Mouse (Mus musculus): ENCODE results near the gene Tcl1b2.
"Not testable (repeated sequence)": the region's sequence is repeated elsewhere in the genome, so short reads cannot be mapped to it uniquely, and the experiment has no call there.

The Tcl1b2 gene

DNA sequence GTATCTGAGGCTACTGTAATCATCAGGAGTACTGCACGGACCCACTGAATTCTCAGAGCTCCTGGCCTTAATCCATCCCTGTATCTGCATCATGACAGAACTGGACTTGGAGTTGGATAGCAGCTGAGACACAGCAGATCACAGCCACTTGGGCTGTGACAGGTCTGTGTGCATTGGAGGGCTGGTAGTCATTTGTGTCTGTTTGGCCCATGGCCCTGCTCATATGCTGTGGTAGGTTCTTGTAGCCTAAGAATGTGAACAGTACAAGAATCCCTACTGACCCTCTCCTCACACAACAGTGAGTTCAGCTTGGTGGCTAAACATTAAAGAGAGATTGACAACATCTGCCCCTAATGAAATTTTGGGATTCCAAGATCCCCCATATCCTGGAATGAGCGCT is 27.6 kb downstream of the Tcl1b2 start:
- no peak for DNase-seq (ENCODE audit: low spot score)

DNA sequence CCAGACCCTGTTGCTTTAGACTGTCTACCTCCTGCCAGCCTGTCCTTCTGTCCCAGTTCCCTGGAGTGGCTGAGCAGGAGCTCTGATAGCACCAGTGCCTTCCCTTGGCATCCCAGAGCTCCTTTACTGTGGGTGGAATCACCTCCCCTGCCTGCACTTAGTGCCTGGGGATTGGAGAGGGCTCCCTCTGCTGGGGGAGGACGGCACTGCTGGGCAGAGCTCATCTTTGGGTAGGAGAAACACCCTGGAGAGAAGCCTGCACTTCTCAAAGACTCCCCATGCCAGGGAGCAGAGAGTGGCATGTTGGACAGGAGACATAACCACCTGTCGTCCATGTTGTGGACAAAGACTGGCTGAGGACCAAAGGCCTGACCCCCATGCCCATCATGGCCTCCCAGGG is 28.5 kb downstream of the Tcl1b2 start:
- not testable (repeated sequence) for DNase-seq (ENCODE audit: low spot score)

DNA sequence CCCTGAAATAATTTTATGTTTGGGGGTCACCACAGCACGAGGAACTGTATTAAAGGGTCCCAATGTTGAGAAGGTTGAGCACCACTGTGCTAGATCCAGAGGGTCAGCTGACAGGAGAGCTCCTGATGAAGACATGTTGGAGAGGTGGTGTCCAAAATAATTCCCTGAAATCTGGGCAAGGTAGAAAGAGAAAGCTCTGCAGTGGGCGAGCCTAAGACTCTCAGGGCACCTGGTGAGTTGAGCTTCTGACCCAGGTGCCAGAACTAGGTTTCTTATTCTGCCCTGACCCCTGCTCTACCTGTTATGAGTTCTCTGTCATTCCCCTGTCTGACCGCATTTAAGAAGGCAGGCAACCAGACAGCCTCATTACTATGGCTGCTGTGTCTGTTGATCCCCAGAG is 30.2 kb downstream of the Tcl1b2 start, which contains the start of gene Tcl1b5:
Gene Tcl1b5, plus strand, starts transcription at position 301 of the 400 bp plus-strand sequence.
- DNase-seq (ENCODE audit: low spot score): not testable (repeated sequence)

DNA sequence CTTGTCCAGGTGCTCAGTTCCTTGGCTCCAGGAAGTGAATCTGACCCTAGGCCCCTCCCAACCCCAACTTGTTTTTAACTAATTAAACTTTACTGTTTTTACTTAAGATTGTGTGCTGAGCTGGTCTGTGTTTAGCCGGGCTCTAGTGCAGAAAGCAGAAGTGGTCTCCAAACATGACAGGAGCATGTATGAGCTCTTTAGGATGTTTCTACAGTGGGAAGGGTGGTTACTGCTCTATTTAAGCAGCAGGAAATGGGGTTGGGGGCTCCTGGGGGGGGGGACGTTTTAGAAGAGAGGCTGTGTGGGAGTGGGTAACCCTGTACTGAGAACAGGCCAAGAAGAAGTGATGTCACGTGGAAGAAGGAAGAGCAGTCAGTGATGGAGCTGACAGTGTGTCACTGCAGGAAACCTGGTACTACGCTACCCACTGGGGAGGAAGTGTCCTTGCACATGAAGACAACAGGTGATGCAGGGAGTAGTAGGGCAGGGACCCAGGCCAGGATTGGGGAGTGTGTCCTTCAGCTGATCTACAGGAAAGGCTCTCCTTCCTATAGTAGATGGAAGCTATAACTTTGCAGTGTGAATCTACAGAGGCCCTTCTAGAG is 35.3 kb downstream of the Tcl1b2 start:
- not testable (repeated sequence) for DNase-seq (ENCODE audit: low spot score)

DNA sequence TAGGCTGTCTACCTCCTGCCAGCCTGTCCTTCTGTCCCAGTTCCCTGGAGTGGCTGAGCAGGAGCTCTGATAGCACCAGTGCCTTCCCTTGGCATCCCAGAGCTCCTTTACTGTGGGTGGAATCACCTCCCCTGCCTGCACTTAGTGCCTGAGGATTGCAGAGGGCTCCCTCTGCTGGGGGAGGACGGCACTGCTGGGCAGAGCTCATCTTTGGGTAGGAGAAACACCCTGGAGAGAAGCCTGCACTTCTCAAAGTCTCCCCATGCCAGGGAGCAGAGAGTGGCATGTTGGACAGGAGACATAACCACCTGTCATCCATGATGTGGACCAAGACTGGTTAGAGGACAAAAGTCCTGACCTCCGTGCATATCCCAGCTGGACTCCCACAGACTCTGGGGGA is 43.2 kb downstream of the Tcl1b2 start:
- not testable (repeated sequence) for DNase-seq (ENCODE audit: low spot score)

DNA sequence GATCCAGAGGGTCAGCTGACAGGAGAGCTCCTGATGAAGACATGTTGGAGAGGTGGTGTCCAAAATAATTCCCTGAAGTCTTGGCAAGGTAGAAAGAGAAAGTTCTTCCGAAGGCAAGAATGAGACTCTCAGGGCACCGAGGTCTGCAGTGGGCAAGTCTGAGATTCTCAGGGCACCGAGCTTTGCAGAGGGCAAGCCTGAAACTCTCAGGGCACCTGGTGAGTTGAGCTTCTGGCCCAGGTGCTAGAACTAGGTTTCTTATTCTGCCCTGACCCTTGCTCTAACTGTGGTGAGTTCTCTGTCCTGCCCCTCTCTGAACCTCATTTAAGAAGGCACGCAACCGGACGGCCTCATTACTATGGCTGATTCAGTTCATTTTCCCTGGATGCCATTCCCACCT is 44.9 kb downstream of the Tcl1b2 start, which contains the start of gene Tcl1b3:
Gene Tcl1b3, plus strand, starts transcription at position 301 of the 400 bp plus-strand sequence.
- not testable (repeated sequence) for DNase-seq (ENCODE audit: low spot score)

DNA sequence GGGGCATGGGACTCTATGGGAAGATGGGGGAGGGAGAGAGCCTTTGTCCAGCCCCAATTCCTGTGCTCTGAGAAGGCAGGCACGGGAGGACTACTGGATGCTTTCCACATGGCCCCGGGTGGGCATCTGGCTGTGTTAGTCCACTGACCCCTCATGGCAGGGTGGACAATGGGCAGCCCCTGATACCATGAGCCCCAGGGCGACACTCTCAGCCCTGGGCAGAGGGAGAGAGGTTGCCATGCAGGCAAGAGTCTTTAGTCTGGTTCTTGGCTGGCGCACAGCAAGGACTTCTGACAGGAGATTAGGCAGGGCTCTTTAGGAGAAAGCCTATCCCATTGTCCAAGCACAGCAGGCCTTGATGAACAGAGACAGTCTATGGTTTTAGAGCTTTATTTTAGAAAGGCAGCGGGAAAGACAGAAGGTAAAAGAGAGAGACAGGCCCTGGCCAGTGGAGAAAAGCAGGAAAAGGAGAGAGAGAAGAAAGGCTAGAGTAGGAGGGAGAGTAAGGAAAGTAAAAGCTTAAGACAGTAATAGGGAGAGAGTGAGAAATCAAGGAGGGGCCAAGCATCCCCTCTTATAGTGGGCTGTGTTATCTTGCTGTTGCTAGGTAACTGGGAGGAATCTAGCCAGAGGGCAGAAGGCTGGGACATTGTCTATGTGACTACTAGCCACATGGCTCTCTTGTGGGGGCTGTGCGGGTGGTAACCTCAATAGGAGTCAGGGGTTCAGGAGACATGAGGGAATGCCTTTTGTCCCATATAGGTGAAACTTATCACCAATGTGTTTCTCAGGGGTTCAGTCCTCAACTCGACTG is 54.1 kb downstream of the Tcl1b2 start:
- DNase-seq (ENCODE audit: low spot score): not testable (repeated sequence)

DNA sequence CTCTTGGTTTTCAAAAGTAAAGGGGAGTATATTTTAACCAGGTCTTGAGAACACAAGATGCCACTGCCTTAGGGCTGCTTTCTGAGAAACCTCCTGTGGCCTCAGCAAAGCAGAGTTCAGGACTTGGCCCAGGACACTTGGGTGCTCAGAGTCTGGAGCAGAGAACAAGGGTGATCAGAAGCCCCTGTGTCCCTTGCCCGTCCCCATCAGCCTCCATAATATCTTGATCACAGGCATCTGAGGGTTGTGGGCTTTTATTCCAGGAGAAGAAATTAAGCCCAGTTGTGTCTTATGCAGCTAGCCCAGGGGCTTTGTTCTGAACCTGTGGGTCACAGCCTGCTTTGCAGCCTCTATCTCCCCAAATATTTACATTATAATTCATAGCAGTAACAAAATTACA is 55.8 kb downstream of the Tcl1b2 start, which contains the start of gene Tcl1b4:
Gene Tcl1b4, plus strand, starts transcription at position 301 of the 400 bp plus-strand sequence.
- not testable (repeated sequence) for DNase-seq (ENCODE audit: low spot score)
